Mouse (Mus musculus): ENCODE results near the gene Inafm1.
"Not testable (repeated sequence)": the region's sequence is repeated elsewhere in the genome, so short reads cannot be mapped to it uniquely, and the experiment has no call there.

- TF ChIP-seq POLR2A (IDR thresholded peaks at IDR 0.05; ENCODE audit: control insufficient read depth, extremely low read depth, insufficient read depth, low read length, poor library complexity); CTCF (IDR thresholded peaks at IDR 0.05; ENCODE audit: borderline replicate concordance, control insufficient read depth, extremely low read depth, insufficient read depth, low read length, poor library complexity): not testable (repeated sequence)
These were observed 17.5 kb downstream of the Inafm1 start for GRCm38 (mm10) chr7:16255963-16256362.

All from thymus, adult 2 months (tissue).